Mouse (Mus musculus): ENCODE results near the gene Hacd3.

GRCm38 (mm10) chr9:64941650-64942049, 79.8 kb downstream of the Hacd3 start:
- no peak for TF ChIP-seq TCF3 (IDR thresholded peaks at IDR 0.05; ENCODE audit: insufficient read length, low read depth)
- TF ChIP-seq POLR2A (IDR thresholded peaks at IDR 0.05; ENCODE audit: insufficient read length, low read depth): no peak
- no peak for TF ChIP-seq E2F4 (IDR thresholded peaks at IDR 0.05; ENCODE audit: insufficient read depth)
- TF ChIP-seq USF1 (IDR thresholded peaks at IDR 0.05; ENCODE audit: low read depth): no peak
- TF ChIP-seq TCF12 (IDR thresholded peaks at IDR 0.05; ENCODE audit: insufficient read depth, poor library complexity, severe bottlenecking): no peak
- TF ChIP-seq MYOD1 (IDR thresholded peaks at IDR 0.05; ENCODE audit: control insufficient read depth in 1 of 3, insufficient read length in 2 of 3, low read depth in 2 of 3): no peak
- TF ChIP-seq MYOG (IDR thresholded peaks at IDR 0.05; ENCODE audit: control insufficient read depth in 1 of 3, insufficient read depth in 1 of 3, insufficient read length in 2 of 3, low read depth in 2 of 3): no peak
- TF ChIP-seq REST (IDR thresholded peaks at IDR 0.05; ENCODE audit: insufficient read depth, insufficient read length): no peak
- TF ChIP-seq MAX (IDR thresholded peaks at IDR 0.05; ENCODE audit: low read depth): no peak
- no peak for TF ChIP-seq SRF (IDR thresholded peaks at IDR 0.05; ENCODE audit: control insufficient read depth, insufficient read length, low read depth)
